Mouse (Mus musculus): Measurements from ENCODE around the gene Mrpl35.
A peak's percentile ranks its signal among the peaks of the same experiment; 100 is the strongest.

Mrpl35 gene

DNA sequence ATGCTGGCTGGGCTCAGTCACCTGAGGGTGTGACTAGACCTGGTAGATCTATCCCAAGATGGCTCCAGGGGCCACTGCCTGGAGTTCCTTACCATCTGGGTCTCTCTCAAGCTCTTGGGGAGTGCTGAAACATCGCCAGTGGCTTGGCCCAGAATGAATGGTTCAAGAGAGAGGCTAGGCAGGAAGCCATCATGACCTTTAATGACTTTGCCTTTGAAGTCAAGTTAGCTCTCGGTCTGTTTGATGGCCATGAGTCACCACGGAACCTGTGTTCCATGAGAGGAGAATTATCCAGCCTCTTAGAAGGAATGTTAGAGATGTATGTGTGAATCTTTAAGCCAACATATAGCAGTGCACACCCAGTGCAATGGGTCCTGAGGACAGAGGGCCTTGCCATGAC, 27.4 kb downstream of the Mrpl35 start:
- no peak for DNase-seq

DNA sequence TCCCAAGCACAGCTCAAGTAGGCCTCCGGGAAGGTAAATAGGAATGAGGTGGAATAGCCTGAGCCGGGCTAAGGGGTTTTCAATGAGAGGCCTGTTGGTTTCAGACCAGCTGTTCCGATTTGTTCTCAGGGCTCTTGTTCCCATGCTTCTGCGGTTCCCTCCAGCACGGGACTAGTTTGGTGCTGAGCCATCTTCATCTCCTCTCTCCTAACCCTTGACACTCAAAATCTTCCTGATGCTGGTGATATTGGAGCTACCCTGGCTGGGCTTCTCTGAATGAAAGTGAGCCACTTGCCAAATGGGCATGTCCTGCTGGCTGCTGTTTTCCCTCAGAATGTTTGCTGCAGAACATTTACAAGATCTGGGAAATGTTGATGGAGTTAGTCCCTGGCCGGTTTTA, 35.0 kb downstream of the Mrpl35 start:
- DNase-seq = no peak

GRCm38 (mm10) chr6:71788348-71788747, 38.4 kb downstream of the Mrpl35 start:
- no peak for DNase-seq

DNA sequence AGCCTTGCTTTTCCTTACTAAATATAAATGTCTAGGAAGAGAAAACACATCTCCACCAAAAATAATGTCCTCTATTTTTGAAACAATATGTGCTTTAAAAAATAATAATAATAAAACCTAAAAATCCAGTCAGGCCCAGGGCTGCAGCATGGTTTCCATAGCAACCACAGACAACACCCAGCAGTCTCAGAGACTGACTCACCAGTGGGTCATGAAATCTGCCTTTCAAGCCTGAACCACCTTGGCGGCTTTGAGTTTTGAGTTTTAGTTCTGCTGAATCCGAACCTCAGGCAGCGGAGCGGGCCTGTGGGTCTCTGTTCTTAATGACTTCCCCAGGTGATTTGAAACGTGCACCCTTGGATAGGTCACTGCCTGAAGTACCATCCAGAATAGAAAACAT, 43.6 kb downstream of the Mrpl35 start:
- no peak for DNase-seq

DNA sequence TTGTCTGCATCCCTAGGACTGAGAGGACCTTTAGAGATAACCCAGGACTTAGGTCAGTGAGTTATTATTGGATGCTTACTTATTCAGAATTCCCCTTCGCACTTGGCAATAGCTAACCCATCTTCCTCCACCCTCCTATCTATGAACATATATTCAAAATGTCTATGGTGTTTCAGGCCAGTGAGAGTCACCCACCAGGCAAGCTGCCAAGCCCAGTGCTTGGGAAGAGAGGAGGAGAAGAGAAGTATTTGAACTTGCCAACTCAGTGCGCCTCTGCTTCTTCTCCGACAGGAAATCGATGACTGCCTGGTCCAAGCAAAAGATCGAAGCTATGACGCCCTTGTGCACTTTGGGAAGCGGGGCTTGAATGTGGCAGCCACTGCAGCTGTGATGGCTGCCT, 46.3 kb downstream of the Mrpl35 start:
- no peak for DNase-seq

DNA sequence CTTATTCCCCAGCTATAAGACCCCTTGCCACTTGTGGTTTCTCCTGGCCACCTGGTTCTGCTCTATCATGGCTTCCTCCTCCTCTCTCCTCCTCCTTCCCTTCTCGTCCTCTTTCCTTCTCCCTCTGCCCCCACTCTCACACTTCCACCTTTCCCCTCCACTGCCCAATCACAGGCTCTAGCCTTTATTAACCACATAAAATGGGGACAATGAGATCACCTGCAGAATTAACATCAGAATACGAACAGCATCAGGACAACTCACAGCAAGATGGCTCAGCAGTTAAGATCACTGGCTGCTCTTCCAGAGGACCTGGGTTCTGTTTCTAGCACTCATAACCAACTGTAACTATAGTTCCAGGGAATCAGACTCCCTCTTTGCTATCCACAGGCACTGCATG, 46.9 kb downstream of the Mrpl35 start:
- no peak for DNase-seq

- no peak for DNase-seq
These were observed 48.8 kb downstream of the Mrpl35 start for GRCm38 (mm10) chr6:71778016-71778415.

DNA sequence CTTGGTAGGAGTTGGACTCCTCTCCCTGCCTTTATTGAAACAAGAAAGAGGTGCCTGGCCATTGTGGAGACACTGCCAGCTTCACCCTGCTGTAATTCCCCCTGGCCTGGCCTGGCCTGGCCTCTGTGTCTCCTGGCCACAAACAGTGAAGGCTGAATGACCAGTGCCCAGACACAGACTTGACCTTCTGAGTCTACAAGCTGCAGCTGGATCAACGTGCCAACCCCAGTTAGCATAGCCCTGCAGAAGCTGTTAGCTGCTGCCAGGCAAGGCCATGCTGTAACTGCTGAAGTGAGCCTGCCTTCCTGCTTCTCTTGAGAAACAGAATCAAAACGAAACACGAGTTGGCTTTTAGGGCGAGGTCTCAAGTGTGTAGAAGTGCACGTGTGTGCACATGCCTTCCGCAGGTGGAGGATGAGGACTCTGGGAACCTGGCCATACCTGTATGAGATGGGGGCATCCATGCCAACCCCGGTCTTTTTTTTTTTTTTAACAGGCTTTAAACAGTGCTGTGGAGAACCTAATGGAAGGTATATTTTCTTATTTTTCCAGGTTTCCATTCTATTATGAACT, 54.0 kb downstream of the Mrpl35 start:
- DNase-seq = no peak

DNA sequence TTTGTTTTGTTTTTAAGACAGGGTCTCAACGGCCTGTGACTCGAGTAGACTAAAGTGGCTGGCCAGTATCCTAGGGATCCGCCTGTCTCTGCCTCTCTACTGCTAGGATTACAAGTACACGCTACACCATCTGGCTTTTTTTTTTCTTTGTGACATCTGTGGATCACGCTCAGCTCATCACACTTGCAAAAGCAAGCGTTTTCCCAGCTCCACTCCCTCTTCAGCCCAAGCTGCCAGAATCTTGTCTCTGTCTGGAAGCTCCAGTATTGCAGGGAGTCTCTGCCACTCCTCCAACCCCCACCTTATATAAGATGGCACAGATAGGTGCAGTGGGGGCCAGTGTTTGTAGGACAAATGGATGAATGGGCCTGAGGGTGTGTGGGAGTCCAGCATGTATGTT, 54.6 kb downstream of the Mrpl35 start:
- DNase-seq = no peak

- no peak for DNase-seq
These were observed 55.5 kb downstream of the Mrpl35 start for GRCm38 (mm10) chr6:71771282-71771681.

DNA sequence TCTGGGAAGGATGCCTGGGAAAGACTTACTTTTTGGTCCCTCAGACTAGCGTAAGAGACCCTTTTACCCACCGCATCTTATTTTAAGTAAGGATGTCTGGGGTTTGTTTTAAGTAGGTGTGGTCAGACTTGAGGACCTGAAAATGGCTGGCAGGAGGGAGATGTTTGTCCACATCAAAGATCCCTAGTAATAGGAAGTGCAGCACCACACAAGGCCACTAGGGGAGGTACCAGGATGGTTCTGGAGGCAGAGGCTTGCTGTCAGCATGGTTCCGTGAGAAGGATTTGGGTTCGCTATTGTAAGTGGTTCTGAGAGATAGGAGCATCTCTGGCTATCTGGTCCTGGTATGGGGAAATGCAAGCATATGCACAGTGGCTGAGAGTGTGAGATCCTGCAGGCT, 55.9 kb downstream of the Mrpl35 start:
- no peak for DNase-seq

DNA sequence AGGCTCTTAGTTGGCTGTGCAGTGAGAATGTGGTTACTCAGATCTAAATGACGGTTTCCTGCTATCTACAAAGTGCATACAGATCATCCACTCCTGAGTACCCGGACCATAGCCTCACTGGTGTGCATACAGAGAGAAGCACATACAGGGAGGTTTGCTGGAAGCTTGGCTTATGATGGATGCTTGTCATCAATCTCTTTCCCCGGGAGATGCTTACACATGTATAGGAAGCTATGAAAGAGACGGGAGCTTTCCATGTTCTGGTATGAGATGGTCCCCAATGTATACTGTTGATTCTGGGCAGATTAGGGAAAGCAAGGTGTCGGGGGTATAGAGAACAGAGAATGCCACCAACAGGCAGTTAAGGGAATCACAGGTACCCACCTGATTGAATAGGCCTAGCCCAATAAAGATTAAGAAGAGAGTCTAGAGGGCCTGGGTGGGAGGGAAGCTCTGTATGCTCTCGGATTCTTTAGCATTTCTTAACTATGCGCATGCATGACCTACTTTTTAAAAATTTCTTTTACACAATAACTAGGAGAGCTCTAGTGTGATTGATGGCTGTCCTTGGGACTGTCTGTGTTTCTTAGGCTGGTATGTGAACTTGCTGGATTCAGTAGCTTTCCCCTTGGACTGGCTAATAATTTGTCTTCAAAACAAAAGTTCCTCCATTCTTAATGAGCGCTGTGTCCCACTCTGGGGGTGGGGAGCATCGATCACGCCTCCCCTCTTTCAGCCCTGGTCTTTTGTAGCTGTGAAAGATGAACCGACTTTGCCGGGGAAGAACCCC, 56.7 kb downstream of the Mrpl35 start:
- peak in 1 of 2 experiments; percentile 48 for DNase-seq

GRCm38 (mm10) chr6:71767761-71768160, 59.0 kb downstream of the Mrpl35 start:
- DNase-seq = peak in 1 of 2 experiments; percentile 23

Measured in thymus, postnatal 36 days (tissue).